Mouse (Mus musculus) forebrain, embryonic 13.5 days (tissue): ENCODE data around the gene Phldb2. TPM values are rescaled to one million over a fixed set of nuclear protein-coding genes. Genes with fewer than 3 reads are reported as not detected.

ENCODE experiments used
- ATAC-seq: fragments of 200-750 bp; cut with Nextera tagmentation; 2 replicates; pipeline ENCODE4 v1.8.0; 2017
- H3K27ac ChIP-seq: fragments of 300-500 bp; sonication (generic); 2 replicates; pipeline ENCODE4 v1.5.1; 2015; ENCODE audit warnings: inconsistent platforms, mild to moderate bottlenecking, moderate library complexity
- H3K27me3 ChIP-seq: fragments of 300-500 bp; sonication (generic); 2 replicates; pipeline ENCODE4 v1.6.1; 2015; ENCODE audit warnings: mild to moderate bottlenecking, inconsistent platforms
- H3K36me3 ChIP-seq: fragments of 300-500 bp; sonication (generic); 2 replicates; pipeline ENCODE4 v1.6.1; 2015; ENCODE audit warnings: mild to moderate bottlenecking, inconsistent platforms; ENCODE audit not compliant: poor library complexity, severe bottlenecking
- H3K4me1 ChIP-seq: fragments of 300-500 bp; sonication (generic); 2 replicates; pipeline ENCODE4 v1.6.1; 2015; ENCODE audit warnings: inconsistent platforms
- H3K4me2 ChIP-seq: fragments of 300-500 bp; sonication (generic); 2 replicates; pipeline ENCODE4 v1.6.1; 2015; ENCODE audit warnings: inconsistent platforms, mild to moderate bottlenecking, moderate library complexity
- H3K4me3 ChIP-seq: fragments of 300-500 bp; sonication (generic); 2 replicates; pipeline ENCODE4 v1.5.1; 2015; ENCODE audit warnings: mild to moderate bottlenecking, inconsistent platforms
- H3K9ac ChIP-seq: fragments of 300-500 bp; sonication (generic); 2 replicates; pipeline ENCODE4 v1.6.1; 2015; ENCODE audit warnings: mild to moderate bottlenecking, inconsistent platforms
- H3K9me3 ChIP-seq: fragments of 300-500 bp; sonication (generic); replicated peaks from 2 replicates; pipeline ENCODE4 v1.6.1; 2016; ENCODE audit warnings: inconsistent platforms
- WGBS: fragments of 180-500 bp; shearing (Covaris S2); methylation state at CpG from one replicate; pipeline ENCODE4 v1.1.7; 2015; 5-methylcytosine and 5-hydroxymethylcytosine counted together
- polyA plus RNA-seq: library from polyadenylated mRNA; unstranded; fragments of >200 nt; fragmentation: Nextera tagmentation; extraction: Ambion mirVana; gene quantifications from 2 replicates; pipeline ENCODE4 v1.2.1, GENCODE M21; 2015

Gene Phldb2
- polyA plus RNA-seq, 1 experiment from 2014 or later, result 11.3 TPM

- no peak overlapping the region for H3K27ac ChIP-seq
- no peaks in the 10 kb centered on the region for H3K27me3 ChIP-seq
- ATAC-seq, result no peak
- peak overlapping the region; percentile 61 for H3K4me3 ChIP-seq
- H3K36me3 ChIP-seq, result no peaks in the 10 kb centered on the region
- 14% methylated on average over 10 of the region's 10 CpGs for WGBS
- peak overlapping the region; percentile 95 for H3K4me2 ChIP-seq
- no peaks in the 10 kb centered on the region for H3K9me3 ChIP-seq
- H3K4me1 ChIP-seq, result peaks cover 27% of the 10 kb centered on the region
- H3K9ac ChIP-seq, result peak overlapping the region; percentile 72; the same call in 1 of the 2 replicates
Observed at GRCm38 (mm10) chr16:45844875-45845274, 108.5 kb downstream of the Phldb2 start.

GRCm38 (mm10) chr16:45844049-45844780, 109.2 kb downstream of the Phldb2 start:
- WGBS, result under 1% methylated on average over 45 of the region's 45 CpGs
- Histone ChIP-seq H3K4me1 (peaks cover 27% of the 10 kb centered on the region), H3K9me3 (no peaks in the 10 kb centered on the region), H3K27ac (no peak overlapping the region; the same call in 1 of the 2 replicates), H3K4me2 (peak overlapping the region; percentile 95), H3K4me3 (peak overlapping the region; percentile 61), H3K9ac (peak overlapping the region; percentile 72), H3K27me3 (no peaks in the 10 kb centered on the region), H3K36me3 (no peaks in the 10 kb centered on the region)
- ATAC-seq, result peak; percentile 95

- Histone ChIP-seq H3K4me2 (peak overlapping the region; percentile 95), H3K9me3 (no peaks in the 10 kb centered on the region), H3K4me1 (peaks cover 27% of the 10 kb centered on the region), H3K9ac (peak overlapping the region; percentile 72), H3K36me3 (no peaks in the 10 kb centered on the region), H3K27ac (no peak overlapping the region), H3K4me3 (peak overlapping the region; percentile 61), H3K27me3 (no peaks in the 10 kb centered on the region)
- WGBS, result under 1% methylated on average over 16 of the region's 16 CpGs
- ATAC-seq, result peak; percentile 19
Observed at GRCm38 (mm10) chr16:45843351-45843891, 110.0 kb downstream of the Phldb2 start.

GRCm38 (mm10) chr16:45842440-45842839, 111.0 kb downstream of the Phldb2 start:
- H3K4me2 ChIP-seq, result peak overlapping the region; percentile 95
- peaks cover 27% of the 10 kb centered on the region for H3K4me1 ChIP-seq
- peak overlapping the region; percentile 61 for H3K4me3 ChIP-seq
- no peak for ATAC-seq
- H3K9ac ChIP-seq, result 0 out of 2 replicates have a peak overlapping the region, but pooled peaks have one; percentile 3
- no peaks in the 10 kb centered on the region for H3K36me3 ChIP-seq
- no peak overlapping the region for H3K27ac ChIP-seq
- H3K27me3 ChIP-seq, result no peaks in the 10 kb centered on the region
- 61% methylated on average over 4 of the region's 4 CpGs for WGBS
- H3K9me3 ChIP-seq, result no peaks in the 10 kb centered on the region

- no peak for ATAC-seq
- WGBS, result 86% methylated on average over 3 of the region's 3 CpGs
Observed at GRCm38 (mm10) chr16:45841806-45842205, 111.6 kb downstream of the Phldb2 start.

GRCm38 (mm10) chr16:45841016-45841415, 112.4 kb downstream of the Phldb2 start:
- Histone ChIP-seq H3K4me2 (no peak overlapping the region), H3K36me3 (no peaks in the 10 kb centered on the region), H3K9ac (no peak overlapping the region), H3K27me3 (no peaks in the 10 kb centered on the region), H3K9me3 (no peaks in the 10 kb centered on the region), H3K4me1 (peaks cover 27% of the 10 kb centered on the region), H3K27ac (no peak overlapping the region), H3K4me3 (no peak overlapping the region)
- ATAC-seq, result no peak
- 67% methylated on average over 3 of the region's 3 CpGs for WGBS

More at GRCm38 (mm10) chr16:45841806-45842205, 111.6 kb downstream of the Phldb2 start:
- Histone ChIP-seq H3K9me3 (no peaks in the 10 kb centered on the region), H3K27ac (no peak overlapping the region), H3K36me3 (no peaks in the 10 kb centered on the region), H3K4me1 (peaks cover 27% of the 10 kb centered on the region), H3K9ac (no peak overlapping the region), H3K4me3 (no peak overlapping the region), H3K27me3 (no peaks in the 10 kb centered on the region), H3K4me2 (peak overlapping the region; percentile 95)

GRCm38 (mm10) chr16:45837541-45838342, 115.7 kb downstream of the Phldb2 start:
- WGBS, result 79% methylated on average over 5 of the region's 5 CpGs
- Histone ChIP-seq H3K9me3 (no peaks in the 10 kb centered on the region), H3K27me3 (no peaks in the 10 kb centered on the region), H3K4me3 (no peak overlapping the region), H3K4me2 (no peak overlapping the region), H3K36me3 (no peaks in the 10 kb centered on the region), H3K27ac (no peak overlapping the region), H3K9ac (no peak overlapping the region), H3K4me1 (peaks cover 10% of the 10 kb centered on the region)
- no peak for ATAC-seq

- H3K4me1 ChIP-seq, result peaks cover 12% of the 10 kb centered on the region; the same call in 1 of the 2 replicates
- H3K4me2 ChIP-seq, result no peak overlapping the region
- H3K9ac ChIP-seq, result no peak overlapping the region
- no peak overlapping the region for H3K27ac ChIP-seq
- H3K9me3 ChIP-seq, result no peaks in the 10 kb centered on the region
- WGBS, result 81% methylated on average over 6 of the region's 6 CpGs
- H3K4me3 ChIP-seq, result no peak overlapping the region
- H3K36me3 ChIP-seq, result no peaks in the 10 kb centered on the region
- ATAC-seq, result no peak
- no peaks in the 10 kb centered on the region for H3K27me3 ChIP-seq
Observed at GRCm38 (mm10) chr16:45832747-45833108, 120.7 kb downstream of the Phldb2 start.

GRCm38 (mm10) chr16:45832061-45832746, 121.2 kb downstream of the Phldb2 start:
- Histone ChIP-seq H3K9me3 (no peaks in the 10 kb centered on the region), H3K4me2 (no peak overlapping the region), H3K36me3 (no peaks in the 10 kb centered on the region), H3K9ac (no peak overlapping the region), H3K4me3 (no peak overlapping the region), H3K4me1 (peaks cover 12% of the 10 kb centered on the region; the same call in 1 of the 2 replicates), H3K27ac (no peak overlapping the region), H3K27me3 (no peaks in the 10 kb centered on the region)
- WGBS, result 72% methylated on average over 8 of the region's 8 CpGs
- ATAC-seq, result no peak

GRCm38 (mm10) chr16:45831094-45831872, 122.1 kb downstream of the Phldb2 start:
- 44% methylated on average over 4 of the region's 4 CpGs for WGBS
- ATAC-seq, result no peak
- no peaks in the 10 kb centered on the region for H3K27me3 ChIP-seq
- no peak overlapping the region for H3K4me3 ChIP-seq
- H3K36me3 ChIP-seq, result no peaks in the 10 kb centered on the region
- no peak overlapping the region for H3K4me2 ChIP-seq
- no peak overlapping the region for H3K27ac ChIP-seq
- H3K9ac ChIP-seq, result no peak overlapping the region
- H3K9me3 ChIP-seq, result no peaks in the 10 kb centered on the region
- peaks cover 12% of the 10 kb centered on the region; the same call in 1 of the 2 replicates for H3K4me1 ChIP-seq
